Mouse (Mus musculus) naive thymus-derived CD4-positive, alpha-beta T cell, adult 2 months (primary cell): ENCODE measurements around the gene Psmc5.

Source experiments
- DNase-seq: peaks from one replicate; pipeline ENCODE4 v3.0.0-alpha.2; 2011; ENCODE audit warnings: low read depth

Psmc5 gene

DNA sequence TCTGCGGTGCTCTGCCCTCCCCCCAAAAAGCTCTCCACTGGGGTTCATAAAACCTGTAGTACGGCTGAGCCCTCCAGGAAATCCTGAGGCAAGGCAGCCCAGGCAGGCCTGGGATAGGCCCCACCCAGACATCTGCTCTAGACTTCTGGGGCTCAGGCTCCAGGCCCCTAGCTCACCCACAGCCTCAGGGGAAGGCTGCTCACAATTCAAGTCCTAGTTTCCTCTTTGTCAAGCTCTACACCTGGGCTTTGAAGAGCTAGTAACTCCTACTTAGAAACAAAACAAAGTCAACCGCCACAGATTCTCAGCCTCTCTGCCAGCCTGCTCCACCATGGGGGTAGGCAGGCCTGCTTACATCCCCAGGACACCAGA is 13.1 kb downstream of the Psmc5 start:
- peak; percentile 68 for DNase-seq

GRCm38 (mm10) chr11:106271131-106271793 is 15.3 kb downstream of the Psmc5 start:
- DNase-seq, result peak; percentile 28

GRCm38 (mm10) chr11:106271794-106272643 is 16.1 kb downstream of the Psmc5 start:
- no peak for DNase-seq

GRCm38 (mm10) chr11:106272644-106273310 is 16.8 kb downstream of the Psmc5 start, which contains the start of gene Smarcd2:
Gene Smarcd2, minus strand, starts transcription at chr11:106272972.
- DNase-seq, result peak; percentile 96

- DNase-seq, result no peak
Measured at GRCm38 (mm10) chr11:106273311-106273684, 17.3 kb downstream of the Psmc5 start.

DNA sequence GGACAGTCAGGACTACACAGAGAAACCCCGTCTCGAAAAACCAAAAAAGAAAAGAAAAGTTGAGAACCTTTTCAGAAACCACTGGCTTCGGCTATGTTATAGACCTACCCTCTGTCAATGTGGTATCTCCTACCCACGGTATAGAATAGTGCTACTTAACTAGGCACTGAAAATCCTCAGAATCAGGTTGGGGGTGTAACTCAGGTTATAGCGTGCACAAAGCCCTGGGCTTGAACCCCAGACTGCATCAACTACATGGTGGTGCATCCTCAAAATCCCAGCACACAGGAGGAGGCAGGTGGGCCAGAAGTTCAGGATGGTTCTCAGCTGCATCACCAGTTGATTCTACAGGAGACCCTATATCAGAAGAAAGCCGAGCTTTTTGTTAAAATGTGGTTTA is 17.9 kb downstream of the Psmc5 start:
- peak; percentile 25 for DNase-seq

GRCm38 (mm10) chr11:106274374-106274773 is 18.4 kb downstream of the Psmc5 start:
- DNase-seq, result peak; percentile 26

GRCm38 (mm10) chr11:106274971-106275411 is 19.0 kb downstream of the Psmc5 start:
- peak; percentile 16 for DNase-seq

- peak; percentile 100 for DNase-seq
Measured at GRCm38 (mm10) chr11:106276454-106276853, 20.5 kb downstream of the Psmc5 start, which contains the start of gene Tcam1. Gene Tcam1, plus strand, starts transcription at chr11:106276672.

DNA sequence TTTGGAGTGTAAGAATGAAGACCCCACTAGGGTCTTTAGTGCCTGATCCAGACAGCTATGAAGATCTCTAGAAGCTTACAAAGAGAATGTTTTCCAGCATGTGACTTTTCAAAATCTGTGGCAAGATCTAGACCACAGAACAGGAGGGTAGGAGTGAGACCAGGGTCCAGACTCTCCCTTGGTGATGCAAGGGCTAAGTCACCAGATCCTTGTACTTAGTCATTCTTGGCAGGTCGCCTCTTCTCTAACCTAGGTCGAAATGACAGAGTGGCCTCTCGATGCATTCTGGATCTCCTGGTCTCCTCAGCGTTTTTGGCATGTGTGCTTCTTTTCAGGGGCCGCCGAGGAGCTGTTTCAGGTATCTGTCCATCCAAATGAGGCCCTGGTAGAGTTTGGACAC is 26.5 kb downstream of the Psmc5 start:
- DNase-seq, result no peak

GRCm38 (mm10) chr11:106283371-106283770 is 27.4 kb downstream of the Psmc5 start:
- no peak for DNase-seq

- DNase-seq, result no peak
Measured at GRCm38 (mm10) chr11:106284126-106284525, 28.2 kb downstream of the Psmc5 start.

- DNase-seq, result no peak
Measured at GRCm38 (mm10) chr11:106286206-106286605, 30.3 kb downstream of the Psmc5 start.

- no peak for DNase-seq
Measured at GRCm38 (mm10) chr11:106286987-106287386, 31.0 kb downstream of the Psmc5 start.

- no peak for DNase-seq
Measured at GRCm38 (mm10) chr11:106289369-106289768, 33.4 kb downstream of the Psmc5 start.

GRCm38 (mm10) chr11:106290376-106290775 is 34.4 kb downstream of the Psmc5 start:
- DNase-seq, result no peak

- DNase-seq, result no peak
Measured at GRCm38 (mm10) chr11:106291861-106292260, 35.9 kb downstream of the Psmc5 start.

DNA sequence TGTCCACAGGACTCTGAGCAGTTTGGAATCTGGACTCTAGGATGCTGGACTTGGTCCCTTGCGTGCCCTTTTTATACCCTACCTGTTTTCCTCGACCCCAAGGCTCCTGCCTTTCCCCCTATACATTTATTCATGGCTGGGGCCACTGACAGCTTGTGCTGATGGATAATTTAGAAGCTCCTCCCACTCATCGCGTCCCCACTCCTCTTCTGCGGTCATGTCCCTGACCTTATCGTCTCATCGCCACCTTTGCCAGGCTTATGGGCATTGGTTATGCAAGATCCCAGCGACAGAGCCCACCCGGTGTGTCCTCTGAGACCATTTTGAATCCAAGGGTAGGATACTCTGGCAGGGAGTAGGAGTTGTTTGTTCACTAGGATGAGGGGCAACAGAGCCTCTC is 45.8 kb downstream of the Psmc5 start, which contains the start of gene Gh:
Gene Gh (minus strand): TSS at position 101 of the 400 bp plus-strand sequence.
- DNase-seq, result no peak

- DNase-seq, result peak; percentile 89
Measured at GRCm38 (mm10) chr11:106302634-106303033, 46.7 kb downstream of the Psmc5 start.

DNA sequence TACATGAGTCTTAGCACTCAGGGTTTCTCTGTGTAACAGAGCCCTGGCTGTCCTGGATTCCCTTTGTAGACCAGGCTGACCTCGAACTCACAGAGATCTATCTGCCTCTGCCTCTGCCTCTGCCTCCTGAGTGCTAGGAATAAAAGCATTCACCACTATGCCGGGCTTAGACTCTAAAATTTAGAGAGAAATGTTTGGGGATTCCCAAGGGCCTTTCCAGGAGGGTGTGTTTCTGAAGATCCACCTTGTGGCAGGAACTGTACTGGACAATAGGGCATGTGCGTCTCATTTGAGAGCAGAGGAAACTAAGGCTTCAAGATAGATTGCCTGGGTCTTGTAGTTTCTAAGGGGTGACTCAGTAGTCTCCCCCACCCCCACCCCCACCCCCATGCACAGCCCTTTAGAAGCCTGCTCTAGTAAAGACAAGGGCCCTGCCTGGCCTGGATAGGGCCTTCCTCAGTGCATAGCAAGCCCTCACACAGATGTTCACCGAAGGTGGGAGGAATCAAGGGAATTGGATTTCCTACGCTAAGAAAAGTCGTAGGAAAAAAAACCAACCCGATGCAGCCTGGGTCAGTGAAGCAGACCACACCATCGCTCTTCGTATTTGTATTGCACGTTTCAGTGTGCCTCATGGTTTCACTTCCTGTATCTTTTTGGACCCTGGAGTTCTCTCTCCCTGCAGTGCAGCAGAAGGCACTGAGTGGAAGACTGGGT is 49.6 kb downstream of the Psmc5 start:
- DNase-seq, result no peak

DNA sequence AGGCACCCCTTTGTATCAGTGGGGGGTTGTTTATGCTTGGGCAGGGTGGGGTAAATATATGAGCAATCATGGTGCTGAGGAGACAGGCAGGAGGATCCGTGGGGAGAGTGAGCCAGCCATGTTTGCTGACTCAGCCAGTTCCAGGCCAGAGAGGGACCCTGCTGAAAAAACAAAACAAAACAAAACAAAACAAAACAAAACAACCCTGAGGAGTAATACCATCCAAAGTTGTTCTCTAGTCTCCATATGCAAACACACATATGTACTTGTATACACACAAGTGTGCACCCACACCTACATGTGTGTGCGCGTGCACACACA is 50.1 kb downstream of the Psmc5 start:
- DNase-seq, result no peak

GRCm38 (mm10) chr11:106306758-106307157 is 50.8 kb downstream of the Psmc5 start:
- no peak for DNase-seq
